Mouse (Mus musculus): ENCODE data around the gene Slc25a27. TPM values are rescaled to one million over a fixed set of nuclear protein-coding genes. Genes with fewer than 3 reads are reported as not detected.

Gene Slc25a27
- polyA plus RNA-seq, 1 experiment: 1.1 TPM

DNA sequence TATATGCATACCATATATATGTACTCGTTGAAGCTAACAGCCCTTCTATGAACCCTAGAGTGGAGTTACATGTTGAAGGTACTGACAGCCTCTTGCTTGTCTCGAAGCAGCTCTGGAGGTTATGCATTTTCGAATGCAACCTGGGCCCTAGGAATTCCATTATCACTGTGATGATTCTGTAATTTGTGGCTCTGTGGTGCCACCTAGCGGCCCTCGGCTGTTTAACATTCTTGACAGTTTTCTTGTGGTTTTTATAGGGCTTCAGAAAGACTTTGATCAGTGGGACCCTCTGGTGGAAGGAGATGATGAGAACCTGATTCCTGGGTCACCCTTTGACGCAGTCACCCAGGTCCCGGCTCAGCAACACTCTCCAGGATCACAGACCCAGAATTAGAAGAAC lies 55.4 kb downstream of the Slc25a27 start:
- H3K36me3 ChIP-seq (ENCODE audit: control insufficient read depth, insufficient read depth, low read length): no peaks in the 10 kb centered on the region
- H3K4me3 ChIP-seq (ENCODE audit: low read depth, low read length): no peak overlapping the region
- no peak overlapping the region for H3K27ac ChIP-seq (ENCODE audit: insufficient read depth, low read depth, low read length)
- no peaks in the 10 kb centered on the region for H3K27me3 ChIP-seq (ENCODE audit: control insufficient read depth, insufficient read depth, low read length)
- no peaks in the 10 kb centered on the region for H3K4me1 ChIP-seq (ENCODE audit: control insufficient read depth, insufficient read depth, insufficient read length, low read length)
- WGBS: 14% methylated on average over 7 of the region's 7 CpGs
- no peak for TF ChIP-seq POLR2A (IDR thresholded peaks at IDR 0.05; ENCODE audit: low read depth, low read length)
- peak; percentile 65; the same call in 1 of the 2 replicates for TF ChIP-seq CTCF (IDR thresholded peaks at IDR 0.05; ENCODE audit: extremely low read depth, insufficient read length, insufficient replicate concordance, low read depth, low read length)

DNA sequence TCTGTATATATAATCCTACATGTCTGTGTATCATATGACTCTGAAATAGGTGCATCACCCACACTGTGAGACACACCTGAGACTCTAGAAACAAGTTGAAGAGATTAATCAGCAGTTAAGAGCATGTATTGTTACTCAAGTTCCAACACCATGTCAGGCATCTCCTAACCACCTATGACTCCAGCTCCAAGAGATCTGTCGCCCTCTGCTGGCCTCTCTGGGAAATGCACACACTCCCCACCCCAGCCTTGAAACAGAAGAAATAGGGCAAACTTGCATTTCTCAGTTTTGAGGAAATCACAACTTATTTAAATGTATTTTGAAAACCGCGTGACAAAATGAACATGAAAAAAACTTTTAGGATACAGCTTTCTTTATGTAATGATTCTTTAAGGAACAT lies 60.3 kb downstream of the Slc25a27 start:
- no peak overlapping the region for H3K4me3 ChIP-seq (ENCODE audit: low read depth, low read length)
- 23% methylated on average over 3 of the region's 3 CpGs for WGBS
- no peak overlapping the region for H3K27ac ChIP-seq (ENCODE audit: insufficient read depth, low read depth, low read length)
- TF ChIP-seq POLR2A (IDR thresholded peaks at IDR 0.05; ENCODE audit: low read depth, low read length) (no peak), CTCF (IDR thresholded peaks at IDR 0.05; ENCODE audit: extremely low read depth, insufficient read length, insufficient replicate concordance, low read depth, low read length) (peak; percentile 91; the same call in 1 of the 2 replicates)
- H3K27me3 ChIP-seq (ENCODE audit: control insufficient read depth, insufficient read depth, low read length): no peaks in the 10 kb centered on the region
- no peaks in the 10 kb centered on the region for H3K4me1 ChIP-seq (ENCODE audit: control insufficient read depth, insufficient read depth, insufficient read length, low read length)
- H3K36me3 ChIP-seq (ENCODE audit: control insufficient read depth, insufficient read depth, low read length): no peaks in the 10 kb centered on the region

DNA sequence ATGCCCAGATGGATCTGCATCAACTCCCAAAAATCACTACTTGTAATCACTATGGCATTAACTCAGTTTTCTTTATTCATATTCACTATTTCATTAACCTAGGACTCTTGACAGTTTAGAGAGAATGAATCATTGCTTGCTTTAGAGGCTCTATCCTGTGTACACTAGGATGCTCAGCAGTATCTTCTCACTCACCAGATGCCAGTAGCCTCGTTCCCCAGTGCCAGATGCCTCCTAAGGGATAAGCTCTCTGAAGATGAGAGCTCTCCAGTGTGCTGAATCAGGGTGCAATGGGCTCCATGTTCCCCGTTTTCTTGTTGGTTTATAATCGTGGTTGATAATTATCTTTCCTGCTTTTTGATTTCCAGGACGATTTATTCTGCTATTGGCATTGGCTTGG lies 68.3 kb downstream of the Slc25a27 start:
- no peaks in the 10 kb centered on the region for H3K27me3 ChIP-seq (ENCODE audit: control insufficient read depth, insufficient read depth, low read length)
- 43% methylated on average over 4 of the region's 4 CpGs for WGBS
- H3K4me3 ChIP-seq (ENCODE audit: low read depth, low read length): no peak overlapping the region
- no peak overlapping the region for H3K27ac ChIP-seq (ENCODE audit: insufficient read depth, low read depth, low read length)
- no peaks in the 10 kb centered on the region for H3K36me3 ChIP-seq (ENCODE audit: control insufficient read depth, insufficient read depth, low read length)
- no peaks in the 10 kb centered on the region for H3K4me1 ChIP-seq (ENCODE audit: control insufficient read depth, insufficient read depth, insufficient read length, low read length)
- TF ChIP-seq CTCF (IDR thresholded peaks at IDR 0.05; ENCODE audit: extremely low read depth, insufficient read length, insufficient replicate concordance, low read depth, low read length): no peak
- TF ChIP-seq POLR2A (IDR thresholded peaks at IDR 0.05; ENCODE audit: low read depth, low read length): no peak

- H3K27ac ChIP-seq (ENCODE audit: insufficient read depth, low read depth, low read length): no peak overlapping the region
- no peaks in the 10 kb centered on the region for H3K4me1 ChIP-seq (ENCODE audit: control insufficient read depth, insufficient read depth, insufficient read length, low read length)
- H3K36me3 ChIP-seq (ENCODE audit: control insufficient read depth, insufficient read depth, low read length): no peaks in the 10 kb centered on the region
- TF ChIP-seq CTCF (IDR thresholded peaks at IDR 0.05; ENCODE audit: extremely low read depth, insufficient read length, insufficient replicate concordance, low read depth, low read length): peak; percentile 37; the same call in 1 of the 2 replicates
- TF ChIP-seq POLR2A (IDR thresholded peaks at IDR 0.05; ENCODE audit: low read depth, low read length): no peak
- H3K27me3 ChIP-seq (ENCODE audit: control insufficient read depth, insufficient read depth, low read length): no peaks in the 10 kb centered on the region
- H3K4me3 ChIP-seq (ENCODE audit: low read depth, low read length): no peak overlapping the region
- 97% methylated on average over 2 of the region's 2 CpGs for WGBS
These were observed 69.3 kb downstream of the Slc25a27 start for GRCm38 (mm10) chr17:43597742-43598141.

DNA sequence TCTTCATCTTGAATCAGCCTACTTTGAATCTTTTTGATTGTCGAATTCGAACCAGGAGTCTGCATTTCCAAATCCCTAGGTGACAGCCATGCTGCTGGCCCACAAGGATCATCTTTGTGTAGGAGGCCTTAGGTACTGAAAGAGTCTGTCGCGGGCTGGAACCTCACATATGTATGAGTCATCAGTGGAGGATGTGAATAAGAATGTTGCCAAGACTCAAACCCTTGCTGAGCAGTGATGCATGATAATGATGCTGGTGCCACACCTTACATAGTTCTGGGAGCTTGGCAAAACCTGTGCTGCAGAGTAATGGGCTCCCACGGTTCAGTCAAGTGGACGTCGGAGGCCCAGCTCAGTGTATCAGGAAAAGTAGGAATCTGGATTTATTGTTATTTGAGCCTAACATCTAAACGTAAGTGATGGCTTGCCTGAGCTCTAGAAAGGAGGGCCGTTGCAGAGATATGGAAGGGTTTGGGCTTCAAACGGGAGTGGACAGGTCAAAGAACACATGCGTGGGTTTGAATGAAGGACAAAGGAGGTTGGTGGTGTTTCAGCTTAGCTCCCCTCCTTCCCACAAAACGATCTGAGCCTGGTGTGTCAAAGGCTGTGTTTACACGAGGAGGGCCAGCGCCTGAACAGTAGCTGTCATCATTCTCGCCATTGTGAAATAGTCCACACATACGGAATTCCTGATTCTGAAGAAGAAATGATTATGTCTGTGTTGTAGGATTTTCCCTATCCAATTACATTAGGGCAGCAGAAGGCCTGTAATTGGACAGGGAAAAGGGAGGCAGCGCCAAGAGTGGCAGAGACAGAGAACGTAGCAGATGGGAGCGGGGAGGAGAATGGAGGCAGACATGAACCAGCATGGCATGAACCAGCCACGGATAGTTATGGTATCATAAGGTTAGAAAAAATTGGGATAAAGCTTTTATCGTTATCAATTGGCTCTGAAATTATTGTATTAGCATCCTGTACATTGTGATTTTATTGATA lies 74.4 kb downstream of the Slc25a27 start:
- WGBS: 84% methylated on average over 21 of the region's 21 CpGs
- Histone ChIP-seq H3K27ac (ENCODE audit: insufficient read depth, low read depth, low read length) (no peak overlapping the region), H3K27me3 (ENCODE audit: control insufficient read depth, insufficient read depth, low read length) (no peaks in the 10 kb centered on the region), H3K4me1 (ENCODE audit: control insufficient read depth, insufficient read depth, insufficient read length, low read length) (no peaks in the 10 kb centered on the region), H3K4me3 (ENCODE audit: low read depth, low read length) (no peak overlapping the region), H3K36me3 (ENCODE audit: control insufficient read depth, insufficient read depth, low read length) (no peaks in the 10 kb centered on the region)
- TF ChIP-seq CTCF (IDR thresholded peaks at IDR 0.05; ENCODE audit: extremely low read depth, insufficient read length, insufficient replicate concordance, low read depth, low read length) (no peak), POLR2A (IDR thresholded peaks at IDR 0.05; ENCODE audit: low read depth, low read length) (no peak)

Other genes starting within 250 kb of the Slc25a27 start
- 3.2 and 131 TPM in 2 replicates for gene Mep1a, start 164.4 kb downstream of the Slc25a27 start, polyA plus RNA-seq (2012; rRNA removed)
- gene Ankrd66, start 123.6 kb downstream of the Slc25a27 start, polyA plus RNA-seq (2012; rRNA removed): 0.06 TPM in 1 of 2 replicates, not detected in the other
- gene Pla2g7, start 99.1 kb downstream of the Slc25a27 start, polyA plus RNA-seq (2012; rRNA removed): 3.8 and 6.3 TPM in 2 replicates
- not detected in 2 replicates for gene Tdrd6, start 36.9 kb downstream of the Slc25a27 start, polyA plus RNA-seq (2012; rRNA removed)
- gene Cyp39a1, start 211 bp upstream of the Slc25a27 start, polyA plus RNA-seq (2012; rRNA removed): 0.17 and 0.52 TPM in 2 replicates
- gene Rcan2, start 134.1 kb upstream of the Slc25a27 start, polyA plus RNA-seq (2012; rRNA removed): 0.67 and 1.3 TPM in 2 replicates